Mouse (Mus musculus) ES-Bruce4 (cell line): Measurements from ENCODE around the gene Slc24a5.

Experiments
- CTCF ChIP-seq: IDR thresholded peaks from one replicate; pipeline ENCODE4 v1.8.1; 2011; ENCODE audit warnings: low read depth, low read length
- EP300 ChIP-seq: IDR thresholded peaks from 2 replicates; pipeline ENCODE4 v1.6.1; 2011; ENCODE audit warnings: low read depth, low read length; ENCODE audit not compliant: insufficient read depth

DNA sequence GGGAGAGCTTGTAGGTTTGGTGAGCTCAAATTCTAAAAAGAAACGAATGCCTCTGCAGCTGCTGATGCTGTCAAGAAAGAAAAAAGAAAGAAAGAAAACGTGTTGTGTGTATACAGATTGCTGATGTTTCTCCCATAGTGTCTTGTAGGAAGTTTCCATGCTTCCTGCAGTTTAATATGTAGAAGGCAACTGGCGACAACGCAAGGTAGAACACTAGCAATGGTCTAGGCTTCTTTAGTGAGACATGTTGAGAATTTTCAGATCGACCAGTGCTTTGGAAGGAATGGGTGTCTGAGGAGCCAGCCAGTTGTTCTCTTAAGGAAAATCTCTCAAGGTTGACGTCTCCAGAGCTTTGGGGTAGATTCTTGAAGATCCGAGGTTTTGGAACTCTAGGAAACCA is 68.9 kb downstream of the Slc24a5 start:
- TF ChIP-seq EP300 (no peak), CTCF (no peak)
